Mouse (Mus musculus) megakaryocyte, embryonic 14.5 days (primary cell): ENCODE measurements around the gene Aff3. TPM values are rescaled to one million over a fixed set of nuclear protein-coding genes. Genes with fewer than 3 reads are reported as not detected.
A peak's percentile ranks its signal among the peaks of the same experiment; 100 is the strongest.

ENCODE experiments used
- H3K27me3 ChIP-seq: replicated peaks from 2 replicates; pipeline ENCODE3; 2012; ENCODE audit warnings: inconsistent platforms
- H3K36me3 ChIP-seq: replicated peaks from 2 replicates; pipeline ENCODE3; 2012; ENCODE audit warnings: low read length, inconsistent platforms, mixed read lengths
- H3K4me1 ChIP-seq: 2 replicates; pipeline ENCODE4 v1.6.1; 2012; ENCODE audit warnings: inconsistent platforms
- H3K4me3 ChIP-seq: replicated peaks from 2 replicates; pipeline ENCODE3; 2012; ENCODE audit warnings: moderate library complexity, mild to moderate bottlenecking, inconsistent platforms
- H3K9me3 ChIP-seq: 2 replicates; pipeline ENCODE4 v1.6.1; 2012; ENCODE audit warnings: inconsistent platforms
- FLI1 ChIP-seq: IDR thresholded peaks from 2 replicates; pipeline ENCODE4 v1.6.1; 2012; ENCODE audit warnings: low read length, inconsistent platforms, mixed read lengths
- GATA1 ChIP-seq: IDR thresholded peaks from 3 replicates; pipeline ENCODE4 v1.6.1; 2012; ENCODE audit warnings: mixed read lengths, low read length, inconsistent platforms, borderline replicate concordance
- polyA plus RNA-seq: library from polyadenylated mRNA; stranded (reverse); fragments of >175 nt; gene quantifications from 2 replicates; pipeline ENCODE4 v1.2.3, GENCODE M21; 2012; ENCODE audit warnings: low replicate concordance; ENCODE audit not compliant: insufficient read depth

Gene Aff3
- polyA plus RNA-seq, 1 experiment: 4.4 TPM

- H3K9me3 ChIP-seq: no peaks in the 10 kb centered on the region; the same call in 1 of the 2 replicates
- H3K4me1 ChIP-seq: peaks cover 3% of the 10 kb centered on the region; the same call in 1 of the 2 replicates
- TF ChIP-seq GATA1 (no peak), FLI1 (no peak)
- H3K4me3 ChIP-seq: no peak overlapping the region
- peaks cover 2% of the 10 kb centered on the region for H3K27me3 ChIP-seq
- H3K36me3 ChIP-seq: no peaks in the 10 kb centered on the region
Measured at GRCm38 (mm10) chr1:38679890-38680289, 15.1 kb upstream of the Aff3 start.

GRCm38 (mm10) chr1:38671756-38672155 is 7.0 kb upstream of the Aff3 start:
- H3K9me3 ChIP-seq: no peaks in the 10 kb centered on the region; the same call in 1 of the 2 replicates
- TF ChIP-seq GATA1 (no peak), FLI1 (no peak)
- no peaks in the 10 kb centered on the region for H3K36me3 ChIP-seq
- H3K4me3 ChIP-seq: no peak overlapping the region
- H3K4me1 ChIP-seq: peaks cover 35% of the 10 kb centered on the region
- no peaks in the 10 kb centered on the region for H3K27me3 ChIP-seq

- Histone ChIP-seq H3K27me3 (no peaks in the 10 kb centered on the region), H3K9me3 (no peaks in the 10 kb centered on the region), H3K4me1 (peaks cover 42% of the 10 kb centered on the region), H3K36me3 (no peaks in the 10 kb centered on the region), H3K4me3 (no peak overlapping the region)
- TF ChIP-seq GATA1 (no peak), FLI1 (no peak)
Measured at GRCm38 (mm10) chr1:38671019-38671418, 6.3 kb upstream of the Aff3 start.

GRCm38 (mm10) chr1:38668327-38668726 is 3.6 kb upstream of the Aff3 start:
- TF ChIP-seq GATA1: no peak
- TF ChIP-seq FLI1: no peak
- Histone ChIP-seq H3K4me3 (no peak overlapping the region), H3K9me3 (no peaks in the 10 kb centered on the region), H3K4me1 (peaks cover 68% of the 10 kb centered on the region), H3K36me3 (no peaks in the 10 kb centered on the region), H3K27me3 (no peaks in the 10 kb centered on the region)

GRCm38 (mm10) chr1:38667892-38668291 is 3.1 kb upstream of the Aff3 start:
- Histone ChIP-seq H3K27me3 (no peaks in the 10 kb centered on the region), H3K36me3 (no peaks in the 10 kb centered on the region), H3K4me3 (no peak overlapping the region), H3K9me3 (no peaks in the 10 kb centered on the region), H3K4me1 (peaks cover 73% of the 10 kb centered on the region)
- no peak for TF ChIP-seq GATA1
- TF ChIP-seq FLI1: no peak

- Histone ChIP-seq H3K27me3 (no peaks in the 10 kb centered on the region), H3K9me3 (no peaks in the 10 kb centered on the region), H3K4me3 (no peak overlapping the region), H3K36me3 (no peaks in the 10 kb centered on the region), H3K4me1 (peaks cover 79% of the 10 kb centered on the region)
- TF ChIP-seq GATA1 (no peak), FLI1 (no peak)
Measured at GRCm38 (mm10) chr1:38666766-38667118, 2.0 kb upstream of the Aff3 start.

GRCm38 (mm10) chr1:38666111-38666765 is 1.5 kb upstream of the Aff3 start:
- peaks cover 74% of the 10 kb centered on the region for H3K4me1 ChIP-seq
- TF ChIP-seq GATA1: no peak
- TF ChIP-seq FLI1: no peak

GRCm38 (mm10) chr1:38665611-38666010 is 856 bp upstream of the Aff3 start:
- Histone ChIP-seq H3K9me3 (no peaks in the 10 kb centered on the region), H3K27me3 (no peaks in the 10 kb centered on the region), H3K36me3 (no peaks in the 10 kb centered on the region), H3K4me1 (peaks cover 76% of the 10 kb centered on the region), H3K4me3 (no peak overlapping the region)
- no peak for TF ChIP-seq FLI1
- no peak for TF ChIP-seq GATA1

More at GRCm38 (mm10) chr1:38666111-38666765, 1.5 kb upstream of the Aff3 start:
- Histone ChIP-seq H3K36me3 (no peaks in the 10 kb centered on the region), H3K4me3 (no peak overlapping the region), H3K27me3 (no peaks in the 10 kb centered on the region), H3K9me3 (no peaks in the 10 kb centered on the region)

- Histone ChIP-seq H3K27me3 (no peaks in the 10 kb centered on the region), H3K4me3 (peak overlapping the region; percentile 87), H3K36me3 (peaks cover 3% of the 10 kb centered on the region), H3K4me1 (peaks cover 77% of the 10 kb centered on the region), H3K9me3 (no peaks in the 10 kb centered on the region)
- TF ChIP-seq GATA1 (no peak), FLI1 (no peak)
Measured at GRCm38 (mm10) chr1:38664261-38664660, 494 bp downstream of the Aff3 start.

GRCm38 (mm10) chr1:38662616-38663193 is 2.0 kb downstream of the Aff3 start:
- Histone ChIP-seq H3K9me3 (no peaks in the 10 kb centered on the region), H3K4me1 (peaks cover 78% of the 10 kb centered on the region), H3K27me3 (no peaks in the 10 kb centered on the region), H3K36me3 (peaks cover 3% of the 10 kb centered on the region), H3K4me3 (peak overlapping the region; percentile 1)
- TF ChIP-seq GATA1 (no peak), FLI1 (no peak)
